Mouse (Mus musculus): Measurements from ENCODE around the gene Nupl1. TPM values are rescaled to one million over a fixed set of nuclear protein-coding genes. Genes with fewer than 3 reads are reported as not detected.

Nupl1 gene
- total RNA-seq, 2 experiments from 2014 or later = not detected

- DNase-seq = no peak
These were observed 102.3 kb downstream of the Nupl1 start for GRCm38 (mm10) chr14:60148893-60149292.

- DNase-seq = no peak
These were observed 108.0 kb downstream of the Nupl1 start for GRCm38 (mm10) chr14:60143234-60143633.

- no peak for DNase-seq
These were observed 112.9 kb downstream of the Nupl1 start for GRCm38 (mm10) chr14:60138339-60138738.

- no peak for DNase-seq
These were observed 113.4 kb downstream of the Nupl1 start for GRCm38 (mm10) chr14:60137812-60138211.

DNA sequence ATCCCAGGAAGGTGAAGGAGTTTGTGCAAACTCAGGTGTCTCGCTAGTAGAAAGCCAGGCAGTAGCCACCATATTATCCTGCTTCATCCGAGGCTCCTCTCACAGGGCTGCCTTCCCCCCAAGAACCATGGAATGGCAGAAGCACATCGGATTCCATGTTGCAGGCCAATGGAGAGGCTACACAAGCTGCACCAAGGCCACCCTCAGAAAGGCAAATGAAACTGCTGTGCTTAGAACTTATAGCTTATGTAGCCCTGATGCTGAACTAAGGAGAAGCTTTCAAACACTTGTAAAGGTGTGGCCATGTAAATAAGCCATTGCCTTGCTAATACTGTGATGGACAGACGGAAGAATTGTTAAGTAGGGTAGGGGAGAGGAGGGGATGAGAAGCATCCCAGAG, 115.4 kb downstream of the Nupl1 start:
- no peak for DNase-seq

DNA sequence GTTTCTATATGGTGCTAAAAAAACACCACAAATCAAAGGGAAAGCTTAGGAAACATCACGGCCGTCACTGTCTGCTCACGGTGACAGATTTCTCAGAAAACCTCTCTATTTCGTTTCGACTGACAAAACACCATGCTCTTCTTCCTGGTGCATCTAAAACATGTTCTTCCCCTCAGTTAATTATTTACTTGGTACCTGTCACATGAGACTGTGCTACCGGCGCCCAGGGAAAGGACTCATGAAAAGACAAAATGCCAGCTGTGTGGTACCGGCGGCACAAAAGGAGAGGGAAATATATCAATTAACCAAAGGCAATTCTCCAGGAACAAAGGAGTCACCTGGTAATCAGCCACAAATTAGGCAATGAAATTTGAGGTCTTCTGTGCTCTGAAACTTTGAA, 116.5 kb downstream of the Nupl1 start:
- DNase-seq = no peak

Small RNA genes within 50 kb of the gene (microRNA-seq; reads per million reads assigned to microRNA genes)
- 0 reads per million in 2 experiments for gene Mir719

Other genes starting within 250 kb of the Nupl1 start
- gene Atp8a2, start 54.3 kb downstream of the Nupl1 start, total RNA-seq (2021) = 1 to 10 TPM; 5.6 to 8.1 TPM
- 10 to 100 TPM; 50.0 to 50.6 TPM for gene Gm49336, start 76 bp upstream of the Nupl1 start, total RNA-seq (2021)
- gene Mtmr6, start 13.8 kb upstream of the Nupl1 start, total RNA-seq (2021) = 10 to 100 TPM; 27.3 TPM
- gene Amer2, start 121.8 kb upstream of the Nupl1 start, total RNA-seq (2021) = under 1 TPM; 0.07 to 0.10 TPM

Data from heart, postnatal 4 days (tissue).